Mouse (Mus musculus) midbrain, postnatal 0 days (tissue): ENCODE data around the gene P4ha3. TPM values are rescaled to one million over a fixed set of nuclear protein-coding genes. Genes with fewer than 3 reads are reported as not detected.
"Not testable (repeated sequence)": the region's sequence is repeated elsewhere in the genome, so short reads cannot be mapped to it uniquely, and the experiment has no call there.

Experiments used
- ATAC-seq: fragments of 200-750 bp; cut with Nextera tagmentation; 2 replicates; pipeline ENCODE4 v1.8.0; 2017; ENCODE audit warnings: moderate number of reproducible peaks, mild to moderate bottlenecking, moderate TSS enrichment, moderate library complexity; ENCODE audit not compliant: low FRiP score
- DNase-seq: peaks from one replicate; pipeline ENCODE4 v3.0.0-alpha.2; 2015; ENCODE audit warnings: low spot score
- H3K27ac ChIP-seq: fragments of 300-500 bp; sonication (generic); 2 replicates; pipeline ENCODE4 v1.5.1; 2014; ENCODE audit warnings: low read depth, mild to moderate bottlenecking, low read length, mixed read lengths
- H3K27me3 ChIP-seq: fragments of 300-500 bp; sonication (generic); 2 replicates; pipeline ENCODE4 v1.6.1; 2014; ENCODE audit warnings: low read length, control low read depth, mixed read lengths; ENCODE audit not compliant: insufficient read depth
- H3K36me3 ChIP-seq: fragments of 300-500 bp; sonication (generic); 2 replicates; pipeline ENCODE4 v1.6.1; 2014; ENCODE audit warnings: low read length, control low read depth, mixed read lengths; ENCODE audit not compliant: insufficient read depth
- H3K4me1 ChIP-seq: fragments of 300-500 bp; sonication (generic); 2 replicates; pipeline ENCODE4 v1.6.1; 2014; ENCODE audit warnings: mild to moderate bottlenecking, control low read depth, antibody characterized with exemption, low read length, mixed read lengths; ENCODE audit not compliant: insufficient read depth
- H3K4me2 ChIP-seq: fragments of 300-500 bp; sonication (generic); 2 replicates; pipeline ENCODE4 v1.6.1; 2014; ENCODE audit warnings: low read depth, mild to moderate bottlenecking, low read length, mixed read lengths; ENCODE audit not compliant: poor library complexity, severe bottlenecking
- H3K4me3 ChIP-seq: fragments of 300-500 bp; sonication (generic); 2 replicates; pipeline ENCODE4 v1.5.1; 2014; ENCODE audit warnings: low read depth, mild to moderate bottlenecking, low read length, moderate library complexity
- H3K9ac ChIP-seq: fragments of 300-500 bp; sonication (generic); replicated peaks from 2 replicates; pipeline ENCODE4 v1.6.1; 2014; ENCODE audit warnings: mild to moderate bottlenecking, low read length, moderate library complexity, mixed read lengths; ENCODE audit not compliant: poor library complexity, severe bottlenecking
- H3K9me3 ChIP-seq: fragments of 300-500 bp; sonication (generic); 2 replicates; pipeline ENCODE4 v1.6.1; 2016; ENCODE audit warnings: low read length, control low read depth
- CTCF ChIP-seq: IDR thresholded peaks from 2 replicates; pipeline ENCODE4 v1.5.1; 2016; ENCODE audit warnings: antibody characterized with exemption, mild to moderate bottlenecking
- WGBS: fragments of 180-500 bp; shearing (Covaris S2); extraction: QIAGEN DNeasy Blood & Tissue Kit; methylation state at CpG from one replicate; pipeline ENCODE4 v1.1.7; 2014; 5-methylcytosine and 5-hydroxymethylcytosine counted together
- polyA plus RNA-seq: library from polyadenylated mRNA; unstranded; fragments of >200 nt; fragmentation: Nextera tagmentation; extraction: Ambion mirVana; gene quantifications from 2 replicates; pipeline ENCODE4 v1.2.1, GENCODE M21; 2015
- total RNA-seq: library from RNA; depleted of rRNA; stranded (reverse); fragments of >200 nt; gene quantifications from 2 replicates; pipeline ENCODE4 v1.2.3, GENCODE M21; 2014

The P4ha3 gene
- total and polyA plus RNA-seq, 2 experiments from 2014 or later: 3.9 to 7.7 TPM

DNA sequence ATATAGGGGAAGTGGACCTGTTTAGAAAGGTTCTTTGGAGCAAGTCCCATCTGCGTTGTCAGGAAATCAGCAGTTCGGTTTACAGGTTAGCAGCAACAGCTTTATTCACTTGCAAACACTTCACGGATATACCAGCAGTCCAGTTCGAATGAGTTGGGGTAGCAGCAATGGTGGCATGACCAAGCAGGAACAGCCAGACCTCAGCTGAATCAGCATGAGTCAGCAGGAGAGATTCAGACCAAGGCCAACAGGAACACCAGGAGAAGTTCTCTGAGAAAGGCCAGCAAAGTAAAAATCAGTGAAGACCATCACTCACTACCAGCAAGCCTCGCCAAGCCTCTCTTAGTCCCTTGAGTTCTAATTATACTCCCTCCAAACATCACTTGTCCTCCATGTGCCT lies 34.7 kb upstream of the P4ha3 start:
- H3K4me2 ChIP-seq: no peak overlapping the region
- ATAC-seq (no peak), DNase-seq (no peak)
- H3K4me3 ChIP-seq: no peak overlapping the region
- TF ChIP-seq CTCF: no peak
- H3K36me3 ChIP-seq: peaks cover 14% of the 10 kb centered on the region
- no peak overlapping the region for H3K27ac ChIP-seq
- no peaks in the 10 kb centered on the region for H3K9me3 ChIP-seq
- H3K4me1 ChIP-seq: no peaks in the 10 kb centered on the region
- WGBS: 95% methylated on average over 5 of the region's 5 CpGs
- no peaks in the 10 kb centered on the region for H3K27me3 ChIP-seq
- no peak overlapping the region for H3K9ac ChIP-seq

DNA sequence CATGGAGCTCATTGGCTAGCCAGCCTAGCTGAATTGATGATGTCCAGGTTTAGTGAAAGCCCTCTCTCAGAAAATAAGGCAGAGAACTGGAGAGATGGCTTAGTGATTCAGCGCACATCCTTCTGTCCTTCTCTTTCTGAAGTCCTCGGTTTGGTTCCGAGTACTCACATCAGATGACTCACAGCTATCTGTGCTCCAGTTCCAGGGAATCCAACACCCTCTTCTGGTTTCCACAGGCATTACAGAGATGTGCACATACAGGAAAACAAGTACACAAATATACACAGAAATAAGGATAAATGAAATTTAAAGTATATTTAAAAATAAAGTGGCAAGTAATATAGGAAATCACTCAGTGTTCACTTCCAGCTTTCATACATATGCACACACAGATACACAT lies 23.0 kb upstream of the P4ha3 start:
- ATAC-seq: no peak
- Histone ChIP-seq H3K9me3 (no peaks in the 10 kb centered on the region), H3K36me3 (peaks cover 11% of the 10 kb centered on the region), H3K27me3 (no peaks in the 10 kb centered on the region), H3K4me3 (no peak overlapping the region), H3K4me2 (no peak overlapping the region), H3K9ac (no peak overlapping the region), H3K27ac (no peak overlapping the region), H3K4me1 (no peaks in the 10 kb centered on the region)
- peak; percentile 35 for TF ChIP-seq CTCF
- no peak for DNase-seq
- 72% methylated on average over 3 of the region's 3 CpGs for WGBS

DNA sequence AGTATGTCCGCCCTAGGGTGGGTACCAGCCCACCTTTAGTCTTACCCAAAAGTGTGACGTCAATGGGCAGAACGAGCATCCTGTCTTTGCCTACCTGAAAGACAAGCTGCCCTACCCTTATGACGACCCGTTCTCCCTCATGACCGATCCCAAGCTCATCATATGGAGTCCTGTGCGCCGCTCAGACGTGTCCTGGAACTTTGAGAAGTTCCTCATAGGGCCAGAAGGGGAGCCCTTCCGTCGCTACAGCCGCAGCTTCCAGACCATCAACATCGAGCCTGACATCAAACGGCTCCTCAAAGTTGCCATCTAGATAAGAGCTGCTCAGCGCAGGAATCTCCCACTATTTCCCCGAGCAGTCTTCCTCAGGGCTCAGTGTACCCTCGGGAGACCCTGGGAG lies 20.4 kb upstream of the P4ha3 start:
- H3K27ac ChIP-seq, H3K4me3 ChIP-seq, H3K27me3 ChIP-seq, H3K4me1 ChIP-seq, H3K4me2 ChIP-seq, H3K9ac ChIP-seq, H3K9me3 ChIP-seq, ATAC-seq, DNase-seq: not testable (repeated sequence)
- peaks cover 15% of the 10 kb centered on the region for H3K36me3 ChIP-seq
- WGBS: 64% methylated on average over 17 of the region's 17 CpGs
- TF ChIP-seq CTCF: peak; percentile 35

DNA sequence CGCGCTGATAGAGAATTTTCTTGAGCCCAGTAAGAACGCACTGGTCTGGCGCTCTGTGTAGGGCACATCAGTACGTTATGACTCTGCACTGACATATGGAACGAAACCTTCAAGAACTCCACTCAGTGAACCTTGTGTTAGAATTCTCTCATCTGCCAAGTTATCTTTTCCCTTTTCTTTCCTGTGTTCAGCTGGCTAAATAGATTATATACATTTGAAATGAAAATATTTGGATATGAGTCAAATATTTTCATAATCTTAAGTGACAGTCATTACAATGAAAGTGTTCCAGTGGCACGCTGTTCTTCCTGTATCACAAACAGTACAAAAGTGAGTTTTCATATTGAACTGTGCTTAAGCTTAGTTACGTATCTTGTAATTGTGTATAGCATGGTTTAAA lies 13.0 kb upstream of the P4ha3 start:
- no peak for ATAC-seq
- Histone ChIP-seq H3K27me3 (no peaks in the 10 kb centered on the region), H3K27ac (no peak overlapping the region), H3K9me3 (no peaks in the 10 kb centered on the region), H3K4me3 (no peak overlapping the region), H3K9ac (no peak overlapping the region), H3K4me1 (no peaks in the 10 kb centered on the region), H3K36me3 (peaks cover 4% of the 10 kb centered on the region; the same call in 1 of the 2 replicates), H3K4me2 (no peak overlapping the region)
- WGBS: 99% methylated on average over 8 of the region's 8 CpGs
- no peak for DNase-seq
- TF ChIP-seq CTCF: no peak

DNA sequence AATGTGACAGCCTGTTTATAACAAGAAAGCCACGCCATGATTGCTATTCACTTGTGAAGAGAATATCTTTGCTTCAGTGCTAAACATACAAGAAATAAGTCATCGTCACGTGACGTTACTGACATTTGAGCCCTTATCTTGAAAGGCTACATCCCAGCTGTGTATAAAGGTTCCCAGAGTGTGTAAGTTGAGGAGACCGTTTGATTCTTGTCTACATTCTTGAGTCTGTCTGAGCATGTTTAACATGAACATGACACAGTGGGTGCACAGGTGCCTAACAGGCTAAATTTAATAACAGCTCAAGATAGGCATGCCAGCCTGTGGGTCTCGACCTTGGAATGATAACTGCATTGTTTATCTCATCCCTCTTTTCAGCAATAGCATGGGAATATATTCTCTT lies 10.8 kb upstream of the P4ha3 start:
- H3K36me3 ChIP-seq: peaks cover 1% of the 10 kb centered on the region; the same call in 1 of the 2 replicates
- H3K4me2 ChIP-seq: no peak overlapping the region
- H3K27ac ChIP-seq: no peak overlapping the region
- TF ChIP-seq CTCF: no peak
- no peak for ATAC-seq
- H3K9me3 ChIP-seq: no peaks in the 10 kb centered on the region
- no peak overlapping the region for H3K9ac ChIP-seq
- no peaks in the 10 kb centered on the region for H3K27me3 ChIP-seq
- no peak for DNase-seq
- no peak overlapping the region for H3K4me3 ChIP-seq
- whole genome bisulfite sequencing: 84% methylated on average over 6 of the region's 6 CpGs
- no peaks in the 10 kb centered on the region for H3K4me1 ChIP-seq

DNA sequence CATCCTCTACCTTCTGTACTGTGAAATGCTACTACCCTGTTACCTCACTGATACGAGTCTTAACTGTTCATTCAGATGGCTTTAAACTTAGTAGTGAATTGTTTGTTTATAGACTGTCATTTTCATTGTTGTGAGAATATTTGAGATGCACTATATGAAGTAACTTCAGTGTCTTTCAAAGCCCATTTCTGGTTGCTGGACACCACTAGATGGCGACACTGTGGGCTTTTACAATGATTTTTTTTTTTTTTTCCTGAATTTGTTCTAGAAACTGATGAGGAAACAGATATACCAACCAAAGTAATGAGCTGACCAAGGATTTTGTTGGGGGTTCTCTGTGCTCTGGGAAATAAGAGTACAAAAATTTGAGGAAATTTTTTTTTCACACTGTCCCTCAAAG lies 8.9 kb upstream of the P4ha3 start:
- no peaks in the 10 kb centered on the region; the same call in 1 of the 2 replicates for H3K36me3 ChIP-seq
- no peak overlapping the region for H3K27ac ChIP-seq
- no peaks in the 10 kb centered on the region for H3K27me3 ChIP-seq
- WGBS: 43% methylated on average over 2 of the region's 2 CpGs
- no peaks in the 10 kb centered on the region for H3K4me1 ChIP-seq
- no peak overlapping the region for H3K4me2 ChIP-seq
- H3K9me3 ChIP-seq: no peaks in the 10 kb centered on the region
- TF ChIP-seq CTCF: peak; percentile 75
- no peak overlapping the region for H3K4me3 ChIP-seq
- no peak for DNase-seq
- H3K9ac ChIP-seq: no peak overlapping the region
- ATAC-seq: no peak
